Mouse (Mus musculus) kidney, postnatal 0 days (tissue): ENCODE results near the gene Kif1b. TPM values are rescaled to one million over a fixed set of nuclear protein-coding genes. Genes with fewer than 3 reads are reported as not detected.

Experiments used
- ATAC-seq: fragments of 200-750 bp; cut with Nextera tagmentation; replicated peaks from 2 replicates; pipeline ENCODE4 v1.8.0; 2017; ENCODE audit warnings: low read depth, moderate number of reproducible peaks, moderate TSS enrichment, moderate library complexity; ENCODE audit not compliant: low FRiP score
- DNase-seq: peaks from one replicate; pipeline ENCODE4 v3.0.0-alpha.2; 2016; ENCODE audit warnings: low spot score
- H3K27ac ChIP-seq: fragments of 300-500 bp; sonication (generic); 2 replicates; pipeline ENCODE4 v1.5.1; 2014; ENCODE audit warnings: mild to moderate bottlenecking
- H3K27me3 ChIP-seq: fragments of 300-500 bp; sonication (generic); 2 replicates; pipeline ENCODE4 v1.6.1; 2014; ENCODE audit warnings: low read length, mixed read lengths; ENCODE audit not compliant: insufficient read depth
- H3K36me3 ChIP-seq: fragments of 300-500 bp; sonication (generic); 2 replicates; pipeline ENCODE4 v1.6.1; 2014; ENCODE audit warnings: low read length, mixed read lengths; ENCODE audit not compliant: insufficient read depth
- H3K4me1 ChIP-seq: fragments of 300-500 bp; sonication (generic); replicated peaks from 2 replicates; pipeline ENCODE4 v1.6.1; 2014; ENCODE audit warnings: antibody characterized with exemption, low read length, mixed read lengths; ENCODE audit not compliant: insufficient read depth
- H3K4me2 ChIP-seq: fragments of 300-500 bp; sonication (generic); 2 replicates; pipeline ENCODE4 v1.6.1; 2014; ENCODE audit warnings: mild to moderate bottlenecking, low read length, moderate library complexity, mixed read lengths
- H3K4me3 ChIP-seq: fragments of 300-500 bp; sonication (generic); replicated peaks from 2 replicates; pipeline ENCODE4 v1.5.1; 2014; ENCODE audit warnings: low read depth, low read length
- H3K9ac ChIP-seq: fragments of 300-500 bp; sonication (generic); 2 replicates; pipeline ENCODE4 v1.6.1; 2014; ENCODE audit warnings: low read depth, low read length
- H3K9me3 ChIP-seq: fragments of 300-500 bp; sonication (generic); replicated peaks from 2 replicates; pipeline ENCODE4 v1.6.1; 2016; ENCODE audit warnings: low read length, inconsistent platforms, mixed read lengths
- CTCF ChIP-seq: IDR thresholded peaks from 2 replicates; pipeline ENCODE4 v1.5.1; 2016; ENCODE audit warnings: antibody characterized with exemption, low read depth, mild to moderate bottlenecking, moderate library complexity
- WGBS: fragments of 180-500 bp; shearing (Covaris S2); extraction: QIAGEN DNeasy Blood & Tissue Kit; methylation state at CpG from one replicate; pipeline ENCODE4 v1.1.7; 2014; 5-methylcytosine and 5-hydroxymethylcytosine counted together
- polyA plus RNA-seq: library from polyadenylated mRNA; unstranded; fragments of >200 nt; fragmentation: Nextera tagmentation; extraction: Ambion mirVana; gene quantifications from 2 replicates; pipeline ENCODE4 v1.2.1, GENCODE M21; 2015

The Kif1b gene
- polyA plus RNA-seq, 1 experiment from 2014 or later: 19.9 TPM

DNA sequence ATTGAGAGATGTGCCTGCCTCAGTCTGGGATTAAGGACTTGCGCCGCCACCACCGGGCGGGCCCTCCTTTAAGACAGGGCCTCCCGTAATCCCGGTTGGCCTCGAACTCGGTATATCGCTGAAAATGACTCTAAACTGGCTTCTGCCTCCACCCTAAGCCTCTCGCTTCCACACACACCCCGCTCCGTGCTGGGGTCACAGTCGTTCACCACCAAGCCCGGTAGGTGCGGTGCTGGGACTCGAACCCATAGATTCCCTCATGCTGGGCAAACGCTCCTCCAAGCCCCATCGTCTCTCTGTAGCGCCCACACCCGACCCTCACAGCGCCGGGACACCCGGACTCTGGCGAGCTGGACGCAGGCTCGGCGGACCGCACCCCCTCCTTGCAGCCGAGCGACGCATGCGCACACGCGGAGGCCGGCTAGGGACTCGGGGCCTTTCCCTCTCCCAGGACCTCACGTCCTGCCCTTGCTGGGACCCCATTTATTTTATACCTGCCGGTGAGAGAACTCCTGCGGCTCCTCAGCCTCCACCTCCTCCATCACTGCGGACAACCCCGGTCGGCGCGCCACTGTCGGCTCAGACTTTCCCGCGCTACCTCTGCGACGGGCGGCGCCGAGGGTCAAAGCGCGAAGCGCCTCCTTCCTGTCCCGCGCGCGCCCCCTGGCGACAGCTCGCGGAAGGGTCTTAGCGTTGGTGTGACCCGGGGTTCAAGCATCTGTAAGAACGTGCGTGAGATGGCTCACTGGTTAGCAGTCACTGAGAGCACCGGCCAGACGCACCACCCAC lies 170.3 kb downstream of the Kif1b start, which contains the start of gene Cenps:
Gene Cenps (minus strand): TSS at position 648 of the 789 bp plus-strand sequence.
- 2% methylated on average over 68 of the region's 68 CpGs for WGBS
- H3K9ac ChIP-seq: peak within 1 kb of the TSS; percentile 70
- TF ChIP-seq CTCF: peak; percentile 98
- H3K27ac ChIP-seq: peak within 1 kb of the TSS; percentile 77
- no peaks in the 10 kb centered on the region for H3K4me1 ChIP-seq
- H3K9me3 ChIP-seq: no peaks in the 10 kb centered on the region
- no peaks in the 10 kb centered on the region for H3K27me3 ChIP-seq
- H3K4me2 ChIP-seq: peak within 1 kb of the TSS; percentile 66
- peak; percentile 91 for ATAC-seq
- DNase-seq: peak; percentile 94
- no peaks in the 10 kb centered on the region for H3K36me3 ChIP-seq
- peak within 1 kb of the TSS; percentile 57 for H3K4me3 ChIP-seq

GRCm38 (mm10) chr4:149136116-149136850 lies 171.2 kb downstream of the Kif1b start:
- peak overlapping the region; percentile 66 for H3K4me2 ChIP-seq
- no peak for TF ChIP-seq CTCF
- H3K4me3 ChIP-seq: peak overlapping the region; percentile 57
- H3K27ac ChIP-seq: no peak overlapping the region; the same call in 1 of the 2 replicates
- H3K9ac ChIP-seq: peak overlapping the region; percentile 70; the same call in 1 of the 2 replicates
- no peaks in the 10 kb centered on the region for H3K36me3 ChIP-seq
- no peaks in the 10 kb centered on the region for H3K27me3 ChIP-seq
- no peak for ATAC-seq
- H3K9me3 ChIP-seq: no peaks in the 10 kb centered on the region
- whole genome bisulfite sequencing: 62% methylated on average over 18 of the region's 18 CpGs
- no peak for DNase-seq
- no peaks in the 10 kb centered on the region for H3K4me1 ChIP-seq

- DNase-seq (no peak), ATAC-seq (no peak)
- no peak overlapping the region for H3K9ac ChIP-seq
- H3K9me3 ChIP-seq: no peaks in the 10 kb centered on the region
- no peak overlapping the region for H3K4me3 ChIP-seq
- no peak overlapping the region for H3K27ac ChIP-seq
- H3K27me3 ChIP-seq: no peaks in the 10 kb centered on the region
- TF ChIP-seq CTCF: no peak
- H3K36me3 ChIP-seq: no peaks in the 10 kb centered on the region
- H3K4me2 ChIP-seq: no peak overlapping the region
- no peaks in the 10 kb centered on the region for H3K4me1 ChIP-seq
- WGBS: 72% methylated on average over 5 of the region's 5 CpGs
Observed at GRCm38 (mm10) chr4:149133395-149133794, 174.1 kb downstream of the Kif1b start.

GRCm38 (mm10) chr4:149131789-149132565 lies 175.5 kb downstream of the Kif1b start:
- WGBS: 71% methylated on average over 21 of the region's 21 CpGs
- TF ChIP-seq CTCF: no peak
- Histone ChIP-seq H3K9me3 (no peaks in the 10 kb centered on the region), H3K4me1 (no peaks in the 10 kb centered on the region), H3K36me3 (no peaks in the 10 kb centered on the region), H3K4me2 (no peak overlapping the region), H3K9ac (no peak overlapping the region), H3K27ac (no peak overlapping the region), H3K4me3 (no peak overlapping the region), H3K27me3 (no peaks in the 10 kb centered on the region)
- no peak for DNase-seq
- ATAC-seq: no peak

GRCm38 (mm10) chr4:149131021-149131752 lies 176.3 kb downstream of the Kif1b start:
- 90% methylated on average over 23 of the region's 23 CpGs for WGBS
- no peaks in the 10 kb centered on the region for H3K27me3 ChIP-seq
- ATAC-seq: no peak
- no peak for TF ChIP-seq CTCF
- H3K4me2 ChIP-seq: no peak overlapping the region
- H3K9ac ChIP-seq: no peak overlapping the region
- no peaks in the 10 kb centered on the region for H3K9me3 ChIP-seq
- H3K4me3 ChIP-seq: no peak overlapping the region
- DNase-seq: no peak
- H3K4me1 ChIP-seq: no peaks in the 10 kb centered on the region
- H3K36me3 ChIP-seq: no peaks in the 10 kb centered on the region
- no peak overlapping the region for H3K27ac ChIP-seq
